Mouse (Mus musculus) kidney, embryonic 15.5 days (tissue): ENCODE measurements at regions not wholly inside any gene's neighbourhood (a gene's known extent, or its start where the extent isn't known, plus 50 kb on each side); places are given as distances from the start of the nearest gene placed in this dataset. TPM values are rescaled to one million over a fixed set of nuclear protein-coding genes. Genes with fewer than 3 reads are reported as not detected.

Source experiments
- ATAC-seq: fragments of 200-750 bp; cut with Nextera tagmentation; replicated peaks from 2 replicates; pipeline ENCODE4 v1.8.0; 2017; ENCODE audit warnings: moderate TSS enrichment; ENCODE audit not compliant: low FRiP score
- H3K27ac ChIP-seq: fragments of 300-500 bp; sonication (generic); 2 replicates; pipeline ENCODE4 v1.5.1; 2015; ENCODE audit warnings: mild to moderate bottlenecking, inconsistent platforms
- H3K27me3 ChIP-seq: fragments of 300-500 bp; sonication (generic); 2 replicates; pipeline ENCODE4 v1.6.1; 2015; ENCODE audit warnings: inconsistent platforms
- H3K36me3 ChIP-seq: fragments of 300-500 bp; sonication (generic); 2 replicates; pipeline ENCODE4 v1.6.1; 2015; ENCODE audit warnings: inconsistent platforms
- H3K4me1 ChIP-seq: fragments of 300-500 bp; sonication (generic); 2 replicates; pipeline ENCODE4 v1.6.1; 2015; ENCODE audit warnings: inconsistent platforms
- H3K4me2 ChIP-seq: fragments of 300-500 bp; sonication (generic); 2 replicates; pipeline ENCODE4 v1.6.1; 2015; ENCODE audit warnings: moderate library complexity, mild to moderate bottlenecking, inconsistent platforms
- H3K4me3 ChIP-seq: fragments of 300-500 bp; sonication (generic); replicated peaks from 2 replicates; pipeline ENCODE4 v1.5.1; 2015; ENCODE audit warnings: mild to moderate bottlenecking, inconsistent platforms
- H3K9ac ChIP-seq: fragments of 300-500 bp; sonication (generic); 2 replicates; pipeline ENCODE4 v1.6.1; 2015; ENCODE audit warnings: mild to moderate bottlenecking, inconsistent platforms
- H3K9me3 ChIP-seq: fragments of 300-500 bp; sonication (generic); replicated peaks from 2 replicates; pipeline ENCODE4 v1.6.1; 2016; ENCODE audit warnings: inconsistent platforms
- WGBS: fragments of 180-500 bp; shearing (Covaris S2); methylation state at CpG from one replicate; pipeline ENCODE4 v1.1.7; 2015; ENCODE audit warnings: mixed read lengths; 5-methylcytosine and 5-hydroxymethylcytosine counted together
- microRNA-seq: library from miRNA; unstranded; fragments of <30 nt; microRNA quantifications from one replicate; pipeline ENCODE4, GENCODE M21; 2016

GRCm38 (mm10) chr13:10526470-10527207 is 166.0 kb upstream of the Chrm3 start:
- H3K4me1 ChIP-seq, result no peaks in the 10 kb centered on the region
- no peaks in the 10 kb centered on the region for H3K27me3 ChIP-seq
- no peak overlapping the region for H3K27ac ChIP-seq
- WGBS, result 71% methylated on average over 5 of the region's 5 CpGs
- no peaks in the 10 kb centered on the region for H3K9me3 ChIP-seq
- no peak for ATAC-seq
- H3K9ac ChIP-seq, result no peak overlapping the region
- H3K36me3 ChIP-seq, result no peaks in the 10 kb centered on the region
- H3K4me2 ChIP-seq, result no peak overlapping the region
- no peak overlapping the region for H3K4me3 ChIP-seq

GRCm38 (mm10) chr13:10504211-10504610 is 143.6 kb upstream of the Chrm3 start:
- no peak overlapping the region for H3K27ac ChIP-seq
- WGBS, result 32% methylated on average over 7 of the region's 7 CpGs
- ATAC-seq, result no peak
- H3K9ac ChIP-seq, result no peak overlapping the region
- H3K9me3 ChIP-seq, result no peaks in the 10 kb centered on the region
- H3K4me3 ChIP-seq, result no peak overlapping the region
- no peaks in the 10 kb centered on the region for H3K4me1 ChIP-seq
- no peaks in the 10 kb centered on the region for H3K36me3 ChIP-seq
- no peaks in the 10 kb centered on the region for H3K27me3 ChIP-seq
- no peak overlapping the region for H3K4me2 ChIP-seq

GRCm38 (mm10) chr13:10455323-10455722 is 94.7 kb upstream of the Chrm3 start:
- Histone ChIP-seq H3K4me1 (no peaks in the 10 kb centered on the region), H3K27me3 (no peaks in the 10 kb centered on the region), H3K9me3 (no peaks in the 10 kb centered on the region), H3K9ac (no peak overlapping the region), H3K4me3 (no peak overlapping the region), H3K27ac (no peak overlapping the region), H3K4me2 (no peak overlapping the region), H3K36me3 (no peaks in the 10 kb centered on the region)
- 96% methylated on average over 6 of the region's 6 CpGs for WGBS
- no peak for ATAC-seq

GRCm38 (mm10) chr13:10454667-10455066 is 94.0 kb upstream of the Chrm3 start:
- H3K36me3 ChIP-seq, result no peaks in the 10 kb centered on the region
- 83% methylated on average over 4 of the region's 4 CpGs for WGBS
- no peak for ATAC-seq
- no peaks in the 10 kb centered on the region for H3K9me3 ChIP-seq
- no peak overlapping the region for H3K4me2 ChIP-seq
- no peak overlapping the region for H3K27ac ChIP-seq
- H3K27me3 ChIP-seq, result no peaks in the 10 kb centered on the region
- H3K4me1 ChIP-seq, result no peaks in the 10 kb centered on the region
- H3K9ac ChIP-seq, result no peak overlapping the region
- no peak overlapping the region for H3K4me3 ChIP-seq

GRCm38 (mm10) chr13:10451057-10451456 is 90.4 kb upstream of the Chrm3 start:
- ATAC-seq, result no peak
- no peak overlapping the region for H3K4me2 ChIP-seq
- 31% methylated on average over 3 of the region's 3 CpGs for WGBS

GRCm38 (mm10) chr13:10449502-10449901 is 88.9 kb upstream of the Chrm3 start:
- WGBS, result 84% methylated on average over 6 of the region's 6 CpGs
- no peak overlapping the region for H3K4me3 ChIP-seq
- no peaks in the 10 kb centered on the region for H3K4me1 ChIP-seq
- H3K27ac ChIP-seq, result no peak overlapping the region
- no peaks in the 10 kb centered on the region for H3K9me3 ChIP-seq
- no peaks in the 10 kb centered on the region for H3K27me3 ChIP-seq
- H3K9ac ChIP-seq, result no peak overlapping the region
- no peak overlapping the region for H3K4me2 ChIP-seq
- no peaks in the 10 kb centered on the region for H3K36me3 ChIP-seq
- ATAC-seq, result no peak

More at GRCm38 (mm10) chr13:10451057-10451456, 90.4 kb upstream of the Chrm3 start:
- H3K36me3 ChIP-seq, result no peaks in the 10 kb centered on the region
- H3K27me3 ChIP-seq, result no peaks in the 10 kb centered on the region
- H3K27ac ChIP-seq, result no peak overlapping the region
- no peaks in the 10 kb centered on the region for H3K4me1 ChIP-seq
- no peak overlapping the region for H3K4me3 ChIP-seq
- no peaks in the 10 kb centered on the region for H3K9me3 ChIP-seq
- H3K9ac ChIP-seq, result no peak overlapping the region

GRCm38 (mm10) chr13:10447806-10448205 is 87.2 kb upstream of the Chrm3 start:
- ATAC-seq, result no peak
- H3K4me2 ChIP-seq, result no peak overlapping the region
- 83% methylated on average over 1 of the region's 1 CpGs for WGBS
- no peaks in the 10 kb centered on the region for H3K36me3 ChIP-seq
- no peak overlapping the region for H3K9ac ChIP-seq
- H3K9me3 ChIP-seq, result no peaks in the 10 kb centered on the region
- no peak overlapping the region for H3K4me3 ChIP-seq
- no peaks in the 10 kb centered on the region for H3K4me1 ChIP-seq
- H3K27me3 ChIP-seq, result no peaks in the 10 kb centered on the region
- no peak overlapping the region for H3K27ac ChIP-seq

- Histone ChIP-seq H3K9me3 (no peaks in the 10 kb centered on the region), H3K4me3 (no peak overlapping the region), H3K27ac (no peak overlapping the region), H3K27me3 (no peaks in the 10 kb centered on the region), H3K9ac (no peak overlapping the region), H3K36me3 (no peaks in the 10 kb centered on the region), H3K4me2 (no peak overlapping the region), H3K4me1 (no peaks in the 10 kb centered on the region)
- 48% methylated on average over 3 of the region's 3 CpGs for WGBS
- no peak for ATAC-seq
These were observed 85.0 kb upstream of the Chrm3 start for GRCm38 (mm10) chr13:10445679-10446078.

Small RNA genes in the stretch of these regions (microRNA-seq; reads per million reads assigned to microRNA genes)
- not detected for gene Gm23415
